Mouse (Mus musculus) layer of hippocampus, postnatal 14 days (tissue): ENCODE data around the gene Krt73. TPM values are rescaled to one million over a fixed set of nuclear protein-coding genes. Genes with fewer than 3 reads are reported as not detected.

Source experiments
- DNase-seq, 2 experiments: peaks; one replicate each; pipeline ENCODE4 v3.0.0; 2021 to 2022; ENCODE audit warnings: low spot score in 2 of 2, mixed read lengths in 1 of 2
- long read RNA-seq, 2 experiments: library from polyadenylated mRNA; stranded (forward); transcript quantifications; one replicate each; pipeline ENCODE4 v2.0.0; 2021
- total RNA-seq, 2 experiments: library from RNA; stranded (reverse); gene quantifications; 2 replicates each; pipeline ENCODE4 v1.2.3; 2021

Gene Krt73
- total RNA-seq, result 1 to 10 TPM; 7.7 to 8.2 TPM
- long read RNA-seq, experiment 1, transcript Krt73-201 (9 exons, 2,168 nt), result major isoform, 11 of 11 reads
- long read RNA-seq, experiment 1, partial matches to known transcripts, result 0 of 11 reads
- long read RNA-seq, experiment 1, other reads (novel, unspliced or antisense), result 0 of 11 reads
- long read RNA-seq, experiment 2, transcript Krt73-201 (9 exons, 2,168 nt), result major isoform, 7 of 8 reads
- long read RNA-seq, experiment 2, partial matches to known transcripts, result 0 of 8 reads
- long read RNA-seq, experiment 2, other reads (novel, unspliced or antisense), result 1 of 8 reads

- DNase-seq, result no peak
Observed at GRCm38 (mm10) chr15:101802296-101802835, at the start of gene Krt73. Gene Krt73 (minus strand): TSS chr15:101802346.

GRCm38 (mm10) chr15:101850694-101851093 lies 48.5 kb upstream of the Krt73 start, which contains the start of gene Krt1:
Gene Krt1 (minus strand): TSS chr15:101850794.
- no peak for DNase-seq

- peak; percentile 24 to 49 for DNase-seq
Observed at GRCm38 (mm10) chr15:101845971-101846403, 43.8 kb upstream of the Krt73 start.

- no peak for DNase-seq
Observed at GRCm38 (mm10) chr15:101843192-101843591, 41.0 kb upstream of the Krt73 start.

GRCm38 (mm10) chr15:101834784-101835328 lies 32.7 kb upstream of the Krt73 start:
- no peak for DNase-seq

GRCm38 (mm10) chr15:101833131-101833530 lies 31.0 kb upstream of the Krt73 start:
- no peak for DNase-seq

GRCm38 (mm10) chr15:101829441-101829840 lies 27.3 kb upstream of the Krt73 start:
- DNase-seq, result no peak

GRCm38 (mm10) chr15:101821786-101822185 lies 19.6 kb upstream of the Krt73 start:
- DNase-seq, result no peak

GRCm38 (mm10) chr15:101817875-101818274 lies 15.7 kb upstream of the Krt73 start, which contains the start of gene Krt2:
Gene Krt2 (minus strand): TSS chr15:101818169.
- DNase-seq, result peak in 1 of 2 experiments; percentile 18

- peak; percentile 12 to 40 for DNase-seq
Observed at GRCm38 (mm10) chr15:101803052-101803822, 1.1 kb upstream of the Krt73 start.

- no peak for DNase-seq
Observed at GRCm38 (mm10) chr15:101790867-101791266, 11.3 kb downstream of the Krt73 start.

- no peak for DNase-seq
Observed at GRCm38 (mm10) chr15:101786360-101786759, 15.8 kb downstream of the Krt73 start, which contains the start of gene Krt72. Gene Krt72 (minus strand): TSS chr15:101786460.

- DNase-seq, result no peak
Observed at GRCm38 (mm10) chr15:101773420-101773819, 28.7 kb downstream of the Krt73 start.

- DNase-seq, result peak; percentile 90 to 93
Observed at GRCm38 (mm10) chr15:101772711-101773081, 29.4 kb downstream of the Krt73 start.

- peak; percentile 10 to 20 for DNase-seq
Observed at GRCm38 (mm10) chr15:101772080-101772710, 30.0 kb downstream of the Krt73 start.

GRCm38 (mm10) chr15:101770226-101770625 lies 31.9 kb downstream of the Krt73 start:
- DNase-seq, result no peak

Other genes starting within 250 kb of the Krt73 start
- gene Krt90, start 239.4 kb downstream of the Krt73 start, total RNA-seq, result under 1 TPM; 0.14 to 0.16 TPM
- under 1 TPM in 1 of 2 experiments, not detected in 1; 0.14 TPM for gene Krt75, start 228.4 kb downstream of the Krt73 start, total RNA-seq
- gene Gm5414, start 174.2 kb downstream of the Krt73 start, total RNA-seq, result not detected
- not detected for gene Gm5478, start 155.0 kb downstream of the Krt73 start, total RNA-seq
- not detected for gene Krt6b, start 122.1 kb downstream of the Krt73 start, total RNA-seq
- gene Krt6a, start 108.0 kb downstream of the Krt73 start, total RNA-seq, result not detected
- gene Krt5, start 89.4 kb downstream of the Krt73 start, total RNA-seq, result under 1 TPM; 0.33 to 0.48 TPM
- gene Krt71, start 59.2 kb downstream of the Krt73 start, total RNA-seq, result not detected
- not detected for gene Krt72, start 15.9 kb downstream of the Krt73 start, total RNA-seq
- gene Krt2, start 15.8 kb upstream of the Krt73 start, total RNA-seq, result 1 to 10 TPM; 2.6 to 3.7 TPM
- 1 to 10 TPM; 3.4 to 4.4 TPM for gene Krt1, start 48.4 kb upstream of the Krt73 start, total RNA-seq
- gene Krt77, start 67.4 kb upstream of the Krt73 start, total RNA-seq, result 1 to 10 TPM; 7.2 to 9.4 TPM
- gene Krt76, start 90.6 kb upstream of the Krt73 start, total RNA-seq, result not detected
- gene Krt4, start 122.4 kb upstream of the Krt73 start, total RNA-seq, result not detected
- under 1 TPM in 1 of 2 experiments, not detected in 1; 0.44 TPM for gene Krt79, start 138.0 kb upstream of the Krt73 start, total RNA-seq
- not detected for gene Krt78, start 151.9 kb upstream of the Krt73 start, total RNA-seq
- 1 to 10 TPM in 1 of 2 experiments, under 1 TPM in 1; 0.31 to 1.6 TPM for gene Krt8, start 202.1 kb upstream of the Krt73 start, total RNA-seq
- gene Krt18, start 225.8 kb upstream of the Krt73 start, total RNA-seq, result 1 to 10 TPM in 1 of 2 experiments, under 1 TPM in 1; 0.45 to 3.4 TPM